Mouse (Mus musculus): ENCODE measurements around the gene Ccdc189. TPM values are rescaled to one million over a fixed set of nuclear protein-coding genes. Genes with fewer than 3 reads are reported as not detected.

Ccdc189 gene
- polyA plus RNA-seq, 1 experiment, result 9.9 TPM

- WGBS, result 83% methylated on average over 6 of the region's 6 CpGs
- Histone ChIP-seq H3K4me1 (ENCODE audit: control insufficient read depth, insufficient read depth, low read length) (no peaks in the 10 kb centered on the region), H3K4me3 (replicated peaks; ENCODE audit: control insufficient read depth, low read depth, low read length) (no peak overlapping the region), H3K27ac (ENCODE audit: control insufficient read depth, insufficient read depth, low read depth, low read length, poor library complexity) (no peak overlapping the region)
- no peak for TF ChIP-seq CTCF (IDR thresholded peaks at IDR 0.05; ENCODE audit: control insufficient read depth, insufficient read depth, low read length)
- TF ChIP-seq POLR2A (IDR thresholded peaks at IDR 0.05; ENCODE audit: borderline replicate concordance, control insufficient read depth, low read depth, low read length), result no peak
These were observed 23.8 kb downstream of the Ccdc189 start for GRCm38 (mm10) chr7:127564381-127565150.

- WGBS, result 83% methylated on average over 5 of the region's 5 CpGs
- no peak within 1 kb of the TSS for H3K27ac ChIP-seq (ENCODE audit: control insufficient read depth, insufficient read depth, low read depth, low read length, poor library complexity)
- no peak within 1 kb of the TSS for H3K4me3 ChIP-seq (replicated peaks; ENCODE audit: control insufficient read depth, low read depth, low read length)
- no peaks in the 10 kb centered on the region for H3K4me1 ChIP-seq (ENCODE audit: control insufficient read depth, insufficient read depth, low read length)
- TF ChIP-seq CTCF (IDR thresholded peaks at IDR 0.05; ENCODE audit: control insufficient read depth, insufficient read depth, low read length), result no peak
- TF ChIP-seq POLR2A (IDR thresholded peaks at IDR 0.05; ENCODE audit: borderline replicate concordance, control insufficient read depth, low read depth, low read length), result no peak
These were observed 27.0 kb downstream of the Ccdc189 start, which contains the start of gene Tmem265 for GRCm38 (mm10) chr7:127561340-127561858. Tmem265 (plus strand) TSS chr7:127561390.

- H3K27ac ChIP-seq (ENCODE audit: control insufficient read depth, insufficient read depth, low read depth, low read length, poor library complexity), result no peak overlapping the region
- TF ChIP-seq POLR2A (IDR thresholded peaks at IDR 0.05; ENCODE audit: borderline replicate concordance, control insufficient read depth, low read depth, low read length) (no peak; the same call in 1 of the 2 replicates), CTCF (IDR thresholded peaks at IDR 0.05; ENCODE audit: control insufficient read depth, insufficient read depth, low read length) (no peak)
- WGBS, result 94% methylated on average over 11 of the region's 11 CpGs
- no peaks in the 10 kb centered on the region for H3K4me1 ChIP-seq (ENCODE audit: control insufficient read depth, insufficient read depth, low read length)
- H3K4me3 ChIP-seq (replicated peaks; ENCODE audit: control insufficient read depth, low read depth, low read length), result no peak overlapping the region
These were observed 27.8 kb downstream of the Ccdc189 start for GRCm38 (mm10) chr7:127560580-127560979.

- TF ChIP-seq POLR2A (IDR thresholded peaks at IDR 0.05; ENCODE audit: borderline replicate concordance, control insufficient read depth, low read depth, low read length), result no peak
- no peak for TF ChIP-seq CTCF (IDR thresholded peaks at IDR 0.05; ENCODE audit: control insufficient read depth, insufficient read depth, low read length)
These were observed 36.8 kb downstream of the Ccdc189 start for GRCm38 (mm10) chr7:127551558-127551957.

GRCm38 (mm10) chr7:127549116-127549835 is 39.1 kb downstream of the Ccdc189 start:
- Histone ChIP-seq H3K27ac (ENCODE audit: control insufficient read depth, insufficient read depth, low read depth, low read length, poor library complexity) (no peak overlapping the region), H3K4me1 (ENCODE audit: control insufficient read depth, insufficient read depth, low read length) (no peaks in the 10 kb centered on the region), H3K4me3 (replicated peaks; ENCODE audit: control insufficient read depth, low read depth, low read length) (no peak overlapping the region)
- WGBS, result 92% methylated on average over 15 of the region's 15 CpGs
- TF ChIP-seq POLR2A (IDR thresholded peaks at IDR 0.05; ENCODE audit: borderline replicate concordance, control insufficient read depth, low read depth, low read length), result no peak
- TF ChIP-seq CTCF (IDR thresholded peaks at IDR 0.05; ENCODE audit: control insufficient read depth, insufficient read depth, low read length), result no peak

More at GRCm38 (mm10) chr7:127551558-127551957, 36.8 kb downstream of the Ccdc189 start:
- 94% methylated on average over 8 of the region's 8 CpGs for WGBS
- Histone ChIP-seq H3K27ac (ENCODE audit: control insufficient read depth, insufficient read depth, low read depth, low read length, poor library complexity) (no peak overlapping the region), H3K4me3 (replicated peaks; ENCODE audit: control insufficient read depth, low read depth, low read length) (no peak overlapping the region), H3K4me1 (ENCODE audit: control insufficient read depth, insufficient read depth, low read length) (no peaks in the 10 kb centered on the region)

- Histone ChIP-seq H3K27ac (ENCODE audit: control insufficient read depth, insufficient read depth, low read depth, low read length, poor library complexity) (no peak overlapping the region), H3K4me1 (ENCODE audit: control insufficient read depth, insufficient read depth, low read length) (no peaks in the 10 kb centered on the region), H3K4me3 (replicated peaks; ENCODE audit: control insufficient read depth, low read depth, low read length) (no peak overlapping the region)
- WGBS, result 95% methylated on average over 3 of the region's 3 CpGs
- no peak for TF ChIP-seq POLR2A (IDR thresholded peaks at IDR 0.05; ENCODE audit: borderline replicate concordance, control insufficient read depth, low read depth, low read length)
- no peak for TF ChIP-seq CTCF (IDR thresholded peaks at IDR 0.05; ENCODE audit: control insufficient read depth, insufficient read depth, low read length)
These were observed 46.7 kb downstream of the Ccdc189 start for GRCm38 (mm10) chr7:127541671-127542070.

Other genes with a start within 250 kb of the Ccdc189 start
- 2.9 and 5.1 TPM in 2 replicates for gene Zfp768, start 243.0 kb downstream of the Ccdc189 start, polyA plus RNA-seq (2011; ENCODE audit: insufficient read depth, insufficient read length, low replicate concordance, missing spikeins)
- gene Zfp747, start 212.5 kb downstream of the Ccdc189 start, polyA plus RNA-seq (2011; ENCODE audit: insufficient read depth, insufficient read length, low replicate concordance, missing spikeins), result 2.8 and 3.9 TPM in 2 replicates
- gene 9130019O22Rik, start 201.4 kb downstream of the Ccdc189 start, polyA plus RNA-seq (2011; ENCODE audit: insufficient read depth, insufficient read length, low replicate concordance, missing spikeins), result 1.2 and 2.4 TPM in 2 replicates
- gene E430018J23Rik, start 195.0 kb downstream of the Ccdc189 start, polyA plus RNA-seq (2011; ENCODE audit: insufficient read depth, insufficient read length, low replicate concordance, missing spikeins), result 0.65 and 1.9 TPM in 2 replicates
- 2.1 and 2.5 TPM in 2 replicates for gene Zfp764, start 181.8 kb downstream of the Ccdc189 start, polyA plus RNA-seq (2011; ENCODE audit: insufficient read depth, insufficient read length, low replicate concordance, missing spikeins)
- 20.9 and 21.4 TPM in 2 replicates for gene Zfp688, start 166.5 kb downstream of the Ccdc189 start, polyA plus RNA-seq (2011; ENCODE audit: insufficient read depth, insufficient read length, low replicate concordance, missing spikeins)
- 2.0 and 3.1 TPM in 2 replicates for gene Zfp689, start 139.4 kb downstream of the Ccdc189 start, polyA plus RNA-seq (2011; ENCODE audit: insufficient read depth, insufficient read length, low replicate concordance, missing spikeins)
- 70.4 and 119 TPM in 2 replicates for gene Prr14, start 129.0 kb downstream of the Ccdc189 start, polyA plus RNA-seq (2011; ENCODE audit: insufficient read depth, insufficient read length, low replicate concordance, missing spikeins)
- 44.9 and 98.7 TPM in 2 replicates for gene Fbrs, start 109.4 kb downstream of the Ccdc189 start, polyA plus RNA-seq (2011; ENCODE audit: insufficient read depth, insufficient read length, low replicate concordance, missing spikeins)
- gene Srcap, start 76.6 kb downstream of the Ccdc189 start, polyA plus RNA-seq (2011; ENCODE audit: insufficient read depth, insufficient read length, low replicate concordance, missing spikeins), result 44.3 and 98.5 TPM in 2 replicates
- 5.3 and 7.8 TPM in 2 replicates for gene Gm42715, start 69.0 kb downstream of the Ccdc189 start, polyA plus RNA-seq (2011; ENCODE audit: insufficient read depth, insufficient read length, low replicate concordance, missing spikeins)
- 20.5 and 41.0 TPM in 2 replicates for gene Tmem265, start 27.2 kb downstream of the Ccdc189 start, polyA plus RNA-seq (2011; ENCODE audit: insufficient read depth, insufficient read length, low replicate concordance, missing spikeins)
- 83.6 and 169 TPM in 2 replicates for gene Phkg2, start 15.3 kb downstream of the Ccdc189 start, polyA plus RNA-seq (2011; ENCODE audit: insufficient read depth, insufficient read length, low replicate concordance, missing spikeins)
- gene Rnf40, start 172 bp upstream of the Ccdc189 start, polyA plus RNA-seq (2011; ENCODE audit: insufficient read depth, insufficient read length, low replicate concordance, missing spikeins), result 52.7 and 66.7 TPM in 2 replicates
- gene Zfp629, start 27.2 kb upstream of the Ccdc189 start, polyA plus RNA-seq (2011; ENCODE audit: insufficient read depth, insufficient read length, low replicate concordance, missing spikeins), result 6.3 and 14.2 TPM in 2 replicates
- 44.5 and 65.5 TPM in 2 replicates for gene Bcl7c, start 120.3 kb upstream of the Ccdc189 start, polyA plus RNA-seq (2011; ENCODE audit: insufficient read depth, insufficient read length, low replicate concordance, missing spikeins)
- not detected in 2 replicates for gene Ctf1, start 124.1 kb upstream of the Ccdc189 start, polyA plus RNA-seq (2011; ENCODE audit: insufficient read depth, insufficient read length, low replicate concordance, missing spikeins)
- gene Ctf2, start 143.6 kb upstream of the Ccdc189 start, polyA plus RNA-seq (2011; ENCODE audit: insufficient read depth, insufficient read length, low replicate concordance, missing spikeins), result not detected in 2 replicates
- gene Fbxl19, start 155.9 kb upstream of the Ccdc189 start, polyA plus RNA-seq (2011; ENCODE audit: insufficient read depth, insufficient read length, low replicate concordance, missing spikeins), result 18.8 and 23.0 TPM in 2 replicates
- gene Orai3, start 181.2 kb upstream of the Ccdc189 start, polyA plus RNA-seq (2011; ENCODE audit: insufficient read depth, insufficient read length, low replicate concordance, missing spikeins), result 7.6 and 14.6 TPM in 2 replicates
- 24.2 and 36.3 TPM in 2 replicates for gene Setd1a, start 188.1 kb upstream of the Ccdc189 start, polyA plus RNA-seq (2011; ENCODE audit: insufficient read depth, insufficient read length, low replicate concordance, missing spikeins)
- 0.75 TPM in 1 of 2 replicates, not detected in the other for gene Gm49388, start 197.0 kb upstream of the Ccdc189 start, polyA plus RNA-seq (2011; ENCODE audit: insufficient read depth, insufficient read length, low replicate concordance, missing spikeins)
- 13.3 and 23.4 TPM in 2 replicates for gene Hsd3b7, start 212.0 kb upstream of the Ccdc189 start, polyA plus RNA-seq (2011; ENCODE audit: insufficient read depth, insufficient read length, low replicate concordance, missing spikeins)
- gene Stx4a, start 235.7 kb upstream of the Ccdc189 start, polyA plus RNA-seq (2011; ENCODE audit: insufficient read depth, insufficient read length, low replicate concordance, missing spikeins), result 246 and 342 TPM in 2 replicates
- gene Stx1b, start 236.0 kb upstream of the Ccdc189 start, polyA plus RNA-seq (2011; ENCODE audit: insufficient read depth, insufficient read length, low replicate concordance, missing spikeins), result 1.1 and 1.8 TPM in 2 replicates